Mouse (Mus musculus): ENCODE data around the gene Gm44511.
"Not testable (repeated sequence)": the region's sequence is repeated elsewhere in the genome, so short reads cannot be mapped to it uniquely, and the experiment has no call there.

DNA sequence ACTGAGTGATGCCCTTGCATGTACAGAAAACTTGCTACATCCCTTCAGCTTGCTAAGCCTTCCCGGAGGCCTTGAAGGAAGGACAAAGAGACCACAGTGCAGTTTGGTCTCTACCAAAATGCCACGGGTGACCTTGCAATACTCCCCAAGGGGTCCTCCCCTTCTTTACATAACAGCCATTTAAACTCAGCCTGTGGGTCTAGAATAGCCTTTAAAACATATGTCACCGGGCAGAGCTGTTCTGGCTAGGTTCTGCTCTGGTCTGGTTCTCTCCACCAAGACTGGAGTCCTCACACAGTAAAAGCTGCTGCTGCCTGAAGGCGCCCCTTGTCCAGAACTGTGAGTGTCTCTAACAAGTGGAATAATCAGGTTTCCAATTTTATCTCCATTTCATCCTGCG, 25.4 kb downstream of the Gm44511 start:
- TF ChIP-seq CTCF (IDR thresholded peaks at IDR 0.05; ENCODE audit: control insufficient read depth, insufficient read depth, insufficient replicate concordance, low read depth, low read length); POLR2A (IDR thresholded peaks at IDR 0.05; ENCODE audit: control insufficient read depth, low read depth, low read length): not testable (repeated sequence)

All from testis, adult 2 months (tissue).